Mouse (Mus musculus) testis, adult 2 months (tissue): ENCODE results near the gene Gchfr.

Experiments used
- CTCF ChIP-seq: fragments of 200-500 bp; IDR thresholded peaks from 2 replicates; pipeline ENCODE4 v1.5.1; 2012; ENCODE audit warnings: low read depth, mild to moderate bottlenecking, inconsistent platforms, low read length, moderate library complexity; ENCODE audit not compliant: control insufficient read depth, insufficient read depth, insufficient replicate concordance
- POLR2A ChIP-seq: fragments of 200-500 bp; IDR thresholded peaks from 2 replicates; pipeline ENCODE4 v1.6.1; 2012; ENCODE audit warnings: low read depth, mild to moderate bottlenecking, inconsistent platforms, low read length, moderate library complexity; ENCODE audit not compliant: control insufficient read depth

DNA sequence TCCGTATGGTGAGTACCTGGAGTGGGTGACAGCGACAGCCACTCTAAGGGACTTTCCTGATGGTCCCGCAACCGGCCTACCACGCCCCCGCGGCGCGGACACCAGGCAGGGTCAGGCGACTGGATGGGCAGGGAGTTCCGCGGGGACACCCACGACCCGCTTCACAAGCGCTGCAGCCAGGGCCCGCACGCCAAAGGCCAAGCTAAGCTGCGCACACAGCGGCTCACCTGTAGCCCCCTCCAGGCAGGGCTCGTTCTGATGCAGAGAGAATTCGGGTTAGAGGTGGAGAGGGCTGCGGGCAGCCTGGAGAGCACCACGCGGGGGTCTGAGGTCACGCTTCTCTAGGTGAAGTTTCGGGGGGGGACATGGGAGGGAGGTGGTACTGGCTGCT is 288 bp downstream of the Gchfr start:
- TF ChIP-seq POLR2A (no peak), CTCF (no peak)
